Mouse (Mus musculus): Measurements from ENCODE around the gene Uchl4.

Gene Uchl4

DNA sequence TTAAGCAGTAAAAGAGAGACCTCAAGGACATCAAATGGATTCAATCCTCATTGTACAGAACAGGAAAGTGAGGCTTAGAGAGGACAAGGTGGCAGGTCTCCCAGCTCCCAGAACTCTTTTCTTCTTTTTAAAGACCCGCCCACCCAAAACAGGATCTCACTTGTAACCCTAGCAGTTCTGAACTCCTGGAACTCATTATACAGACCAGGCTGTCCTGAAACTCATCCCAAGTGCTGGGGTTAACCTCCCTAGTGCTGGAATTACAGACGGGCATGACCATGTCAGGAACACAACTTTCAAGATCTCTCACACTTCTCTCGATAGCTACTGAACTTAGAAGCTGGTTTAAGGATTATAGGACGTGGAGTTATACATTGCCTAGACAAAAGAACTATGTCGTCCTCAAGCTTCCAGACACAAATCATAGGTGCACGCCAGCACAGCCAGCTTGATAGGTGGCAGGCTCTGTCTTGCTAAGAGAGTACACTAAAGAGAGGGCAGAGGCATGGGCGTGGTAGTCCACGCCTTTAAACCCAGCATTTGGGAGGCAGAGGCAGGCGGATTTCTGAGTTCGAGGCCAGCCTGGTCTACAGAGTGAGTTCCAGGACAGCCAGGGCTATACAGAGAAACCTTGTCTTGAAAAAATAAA lies 15.1 kb upstream of the Uchl4 start:
- ChIA-PET POLR2A (interaction anchor here in 3 of 4 experiments (0.6 to 5.2 kb wide), 26 partner anchors 12 to 48 kb away, joined by 3 to 23 read pairs (median 4); partner anchors contain the start of genes Snapc5 (in 3 of the 3) and Map2k1 (in 1 of the 3)), CTCF (interaction anchor here in 3 of 4 experiments (0.5 to 2.0 kb wide), 6 partner anchors 13 to 779 kb away, joined by 3 to 5 read pairs (median 4); partner anchors contain the start of gene Snapc5 (in 1 of the 3))

- ChIA-PET POLR2A (interaction anchor here (0.6 to 5.2 kb wide), 27 partner anchors 9 to 920 kb away, joined by 3 to 23 read pairs (median 5); partner anchors contain the start of genes Snapc5 (in 3 of the 4), Igdcc3 (in 1 of the 4), Map2k1 (in 1 of the 4) and Tipin (in 1 of the 4)), CTCF (interaction anchor here in 1 of 4 experiments (1.2 to 2.0 kb wide), 2 partner anchors 15 to 42 kb away, joined by 4 to 5 read pairs; partner anchors contain the start of gene Snapc5)
Observed at GRCm38 (mm10) chr9:64220603-64221002, 14.4 kb upstream of the Uchl4 start.

- POLR2A ChIA-PET: interaction anchor here in 3 of 4 experiments (0.9 to 5.2 kb wide), 13 partner anchors 8 to 60 kb away, joined by 3 to 35 read pairs (median 6); partner anchors contain the start of genes Map2k1 (in 1 of the 3), Snapc5 (in 1 of the 3), Tipin (in 1 of the 3) and Uchl4 (in 1 of the 3)
- CTCF ChIA-PET: no interaction called here
Observed at GRCm38 (mm10) chr9:64221480-64221879, 13.5 kb upstream of the Uchl4 start.

GRCm38 (mm10) chr9:64222098-64222497 lies 12.9 kb upstream of the Uchl4 start:
- CTCF ChIA-PET: interaction anchor here in 1 of 4 experiments (0.7 kb wide), 1 partner anchor 54 kb away, joined by 3 read pairs; no protein-coding TSS in a partner anchor
- POLR2A ChIA-PET: interaction anchor here in 3 of 4 experiments (0.5 to 5.2 kb wide), 27 partner anchors 8 to 91 kb away, joined by 3 to 35 read pairs (median 3); partner anchors contain the start of genes Map2k1 (in 1 of the 3), Rpl4 (in 1 of the 3), Snapc5 (in 1 of the 3) and Tipin (in 1 of the 3)

DNA sequence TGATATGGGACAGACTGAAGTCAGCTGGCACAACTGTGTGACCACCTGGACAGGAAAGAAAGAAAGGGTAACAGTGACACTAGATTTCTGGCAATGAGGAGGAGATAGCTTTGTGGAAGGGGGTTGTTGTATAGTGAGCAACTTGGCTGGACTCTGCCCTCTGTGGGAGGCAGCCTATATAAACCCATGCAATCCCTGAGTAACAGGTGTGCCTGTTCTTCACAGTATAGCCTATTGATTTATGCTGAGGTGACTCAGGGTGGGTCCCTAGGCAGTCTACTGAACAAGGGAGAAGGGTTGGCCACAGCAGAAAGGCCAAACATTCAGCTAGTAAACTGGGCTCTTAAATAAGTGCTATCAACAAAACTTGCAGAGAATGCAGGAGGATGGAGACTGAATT lies 9.2 kb upstream of the Uchl4 start:
- ChIA-PET CTCF (interaction anchor here in 1 of 4 experiments (2.2 kb wide), 1 partner anchor 106 kb away, joined by 5 read pairs; no protein-coding TSS in a partner anchor), POLR2A (interaction anchor here in 3 of 4 experiments (0.6 to 5.2 kb wide), 21 partner anchors 8 to 101 kb away, joined by 3 to 35 read pairs (median 4); partner anchors contain the start of genes Tipin (in 2 of the 3), Map2k1 (in 1 of the 3), Snapc5 (in 1 of the 3) and Uchl4 (in 1 of the 3))

- ChIA-PET POLR2A (interaction anchor here in 2 of 4 experiments (0.9 to 4.9 kb wide), 6 partner anchors 15 to 80 kb away, joined by 3 to 15 read pairs (median 4); partner anchors contain the start of gene Snapc5 (in 1 of the 2)), CTCF (no interaction called here)
Observed at GRCm38 (mm10) chr9:64227736-64228135, 7.3 kb upstream of the Uchl4 start.

DNA sequence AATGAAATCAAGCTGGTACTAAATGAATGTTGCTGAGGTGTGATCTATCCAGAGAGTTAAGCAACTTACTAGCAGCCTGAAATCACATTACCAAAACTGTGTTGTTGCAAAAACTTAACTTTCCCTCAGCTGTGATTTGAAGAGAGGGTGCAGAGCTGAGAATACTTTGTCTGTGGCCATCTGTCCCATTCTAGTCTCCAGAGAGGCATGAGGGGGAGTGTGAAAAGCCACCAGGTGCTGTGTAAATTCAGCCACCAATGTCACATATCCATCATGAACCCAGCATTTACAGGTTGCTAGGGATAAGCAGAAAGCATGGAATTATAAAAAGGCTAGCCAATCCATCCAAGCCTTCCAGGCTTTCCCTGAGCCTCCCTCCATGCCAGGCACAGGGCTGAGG lies 6.0 kb upstream of the Uchl4 start:
- ChIA-PET POLR2A (interaction anchor here in 2 of 4 experiments (0.7 to 2.7 kb wide), 10 partner anchors 8 to 57 kb away, joined by 3 to 10 read pairs (median 5); partner anchors contain the start of gene Snapc5 (in 1 of the 2)), CTCF (no interaction called here)

DNA sequence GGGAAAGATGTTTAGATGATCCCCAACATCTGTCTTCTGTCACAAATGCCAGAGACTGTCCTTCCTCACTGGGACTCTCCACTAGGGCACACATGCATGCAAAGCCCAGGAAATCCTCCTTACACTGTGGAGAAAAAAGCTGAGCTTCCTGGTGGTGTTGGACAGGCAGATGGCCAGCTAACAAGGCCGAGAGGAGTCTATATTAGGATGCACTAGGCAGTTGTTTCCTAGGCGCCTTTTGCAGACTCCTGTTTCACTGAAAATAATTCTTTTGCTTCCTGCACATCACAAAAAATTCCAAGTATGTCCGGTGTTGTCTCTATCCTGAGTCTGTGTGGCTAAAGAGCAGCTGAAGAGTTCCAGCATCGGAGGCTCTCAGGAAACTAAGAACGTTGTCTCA lies 3.8 kb upstream of the Uchl4 start:
- CTCF ChIA-PET: no interaction called here
- POLR2A ChIA-PET: interaction anchor here in 2 of 4 experiments (0.6 to 4.4 kb wide), 14 partner anchors 9 to 59 kb away, joined by 3 to 17 read pairs (median 4); partner anchors contain the start of genes Snapc5 (in 2 of the 2) and Tipin (in 1 of the 2)

- ChIA-PET CTCF (interaction anchor here in 3 of 4 experiments (0.6 to 1.2 kb wide), 3 partner anchors 13 to 53 kb away, joined by 3 to 6 read pairs (median 3); no protein-coding TSS in a partner anchor), POLR2A (interaction anchor here (0.5 to 4.4 kb wide), 34 partner anchors 8 to 155 kb away, joined by 3 to 35 read pairs (median 4); partner anchors contain the start of genes Snapc5 (in 4 of the 4), Map2k1 (in 1 of the 4) and Tipin (in 1 of the 4))
Observed at GRCm38 (mm10) chr9:64231674-64232073, 3.3 kb upstream of the Uchl4 start.

DNA sequence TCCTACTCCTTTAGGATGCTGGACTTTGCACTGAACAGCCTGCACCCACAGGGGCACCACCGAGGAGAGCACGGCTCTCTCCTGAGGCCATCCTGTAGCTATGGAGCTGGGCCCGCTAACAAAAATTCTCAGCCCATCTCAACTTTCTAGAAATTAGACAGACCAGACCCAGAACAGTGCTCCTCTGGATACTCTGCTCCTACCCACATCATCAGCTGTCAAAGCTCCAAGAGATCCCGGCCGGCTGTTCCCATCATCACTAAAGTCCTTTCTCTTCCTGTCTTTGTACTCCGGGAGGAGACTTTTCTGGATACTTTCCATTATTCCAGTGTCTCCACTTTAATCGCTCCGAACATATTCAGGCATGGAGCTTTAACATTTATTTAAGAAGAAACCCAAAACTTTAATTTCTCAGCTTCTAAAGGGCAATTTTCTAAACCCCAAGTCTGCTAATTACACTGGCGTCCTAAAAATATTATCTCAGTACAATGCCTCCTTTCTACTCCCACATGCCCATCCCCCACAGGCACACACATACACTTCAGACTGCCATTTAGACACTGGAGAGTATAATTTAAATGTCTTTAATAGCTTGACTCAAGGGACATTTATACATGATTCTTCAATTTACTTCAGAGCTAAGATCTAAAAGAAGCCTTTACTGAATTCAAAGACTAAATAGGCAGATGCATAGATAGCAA lies 2.6 kb upstream of the Uchl4 start:
- CTCF ChIA-PET: interaction anchor here (0.5 to 1.2 kb wide), 11 partner anchors 12 to 323 kb away, joined by 3 to 9 read pairs (median 4); partner anchors contain the start of gene Snapc5 (in 1 of the 4)
- POLR2A ChIA-PET: interaction anchor here (0.5 to 4.4 kb wide), 50 partner anchors 8 to 619 kb away, joined by 3 to 35 read pairs (median 4); partner anchors contain the start of genes Snapc5 (in 4 of the 4), Map2k1 (in 1 of the 4) and Tipin (in 1 of the 4)

GRCm38 (mm10) chr9:64233656-64234055 lies 1.3 kb upstream of the Uchl4 start:
- ChIA-PET POLR2A (interaction anchor here in 3 of 4 experiments (0.6 to 4.4 kb wide), 25 partner anchors 9 to 108 kb away, joined by 3 to 35 read pairs (median 5); partner anchors contain the start of genes Snapc5 (in 2 of the 3), Map2k1 (in 1 of the 3) and Tipin (in 1 of the 3)), CTCF (interaction anchor here in 3 of 4 experiments (0.6 to 2.1 kb wide), 5 partner anchors 20 to 320 kb away, joined by 3 to 5 read pairs (median 3); partner anchors contain the start of gene Snapc5 (in 1 of the 3))

DNA sequence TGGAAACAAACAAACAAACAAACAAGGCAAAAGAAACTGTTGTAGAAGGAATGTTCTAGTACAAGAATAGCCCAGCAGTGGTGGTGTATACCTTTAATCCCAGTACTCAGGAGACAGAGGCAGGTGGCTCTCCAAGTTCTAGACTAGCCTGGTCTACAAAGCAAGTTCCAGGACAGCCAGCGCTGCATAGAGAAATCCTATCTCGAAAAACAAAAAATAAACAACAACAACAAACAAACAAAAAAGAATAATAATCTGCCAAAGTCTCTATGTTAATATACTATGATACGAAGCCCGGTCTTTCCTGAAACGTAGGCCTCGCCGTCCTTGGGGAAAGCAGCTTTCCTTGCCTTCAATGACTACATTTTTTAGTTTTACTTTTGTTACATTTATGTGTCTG lies 1.1 kb downstream of the Uchl4 start:
- ChIA-PET POLR2A (no interaction called here), CTCF (no interaction called here)

GRCm38 (mm10) chr9:64240116-64240515 lies 5.1 kb downstream of the Uchl4 start:
- ChIA-PET CTCF (interaction anchor here in 3 of 4 experiments (0.6 to 1.2 kb wide), 5 partner anchors 11 to 217 kb away, joined by 3 to 5 read pairs (median 3); no protein-coding TSS in a partner anchor), POLR2A (interaction anchor here (0.7 to 2.5 kb wide), 33 partner anchors 8 to 135 kb away, joined by 3 to 30 read pairs (median 5); partner anchors contain the start of genes Snapc5 (in 4 of the 4), Map2k1 (in 2 of the 4), Tipin (in 2 of the 4) and Rpl4 (in 1 of the 4))

- CTCF ChIA-PET: interaction anchor here in 3 of 4 experiments (0.6 to 1.2 kb wide), 9 partner anchors 11 to 283 kb away, joined by 3 to 5 read pairs (median 3); partner anchors contain the start of gene Snapc5 (in 1 of the 3)
Observed at GRCm38 (mm10) chr9:64240681-64241080, 5.7 kb downstream of the Uchl4 start.

GRCm38 (mm10) chr9:64242381-64242831 lies 7.4 kb downstream of the Uchl4 start:
- CTCF ChIA-PET: interaction anchor here in 3 of 4 experiments (0.6 to 1.3 kb wide), 6 partner anchors 9 to 536 kb away, joined by 3 to 22 read pairs (median 3); partner anchors contain the start of gene Map2k1 (in 1 of the 3)
- POLR2A ChIA-PET: interaction anchor here (0.6 to 4.5 kb wide), 19 partner anchors 9 to 1102 kb away, joined by 3 to 21 read pairs (median 5); partner anchors contain the start of genes Snapc5 (in 2 of the 4) and Tipin (in 2 of the 4)

More at GRCm38 (mm10) chr9:64240681-64241080, 5.7 kb downstream of the Uchl4 start:
- POLR2A ChIA-PET: interaction anchor here (0.7 to 2.5 kb wide), 37 partner anchors 8 to 136 kb away, joined by 3 to 30 read pairs (median 5); partner anchors contain the start of genes Snapc5 (in 4 of the 4), Map2k1 (in 2 of the 4), Tipin (in 2 of the 4) and Rpl4 (in 1 of the 4)

GRCm38 (mm10) chr9:64249371-64249770 lies 14.4 kb downstream of the Uchl4 start:
- ChIA-PET CTCF (interaction anchor here in 2 of 4 experiments (0.5 to 1.0 kb wide), 3 partner anchors 16 to 71 kb away, joined by 3 to 9 read pairs (median 3); no protein-coding TSS in a partner anchor), POLR2A (interaction anchor here in 2 of 4 experiments (0.7 to 10.0 kb wide), 11 partner anchors 9 to 70 kb away, joined by 3 to 116 read pairs (median 6); partner anchors contain the start of gene Snapc5 (in 2 of the 2))

All from embryonic stem cell, embryonic (primary cell).